Mouse (Mus musculus) ES-E14 (cell line): ENCODE results near the gene Ift88. TPM values are rescaled to one million over a fixed set of nuclear protein-coding genes. Genes with fewer than 3 reads are reported as not detected.
A peak's percentile ranks its signal among the peaks of the same experiment; 100 is the strongest.

Experiments
- DNase-seq: peaks from one replicate; pipeline ENCODE4 v3.0.0-alpha.2; 2013; ENCODE audit warnings: low read depth, low spot score
- H3K27ac ChIP-seq: 2 replicates; pipeline ENCODE4 v1.5.1; 2012; ENCODE audit warnings: low read depth, mild to moderate bottlenecking, low read length, moderate library complexity, mixed read lengths; ENCODE audit not compliant: poor library complexity, insufficient read depth, severe bottlenecking
- H3K36me3 ChIP-seq: 2 replicates; pipeline ENCODE4 v1.6.1; 2012; ENCODE audit warnings: mild to moderate bottlenecking, low read length, moderate library complexity, mixed read lengths; ENCODE audit not compliant: control insufficient read depth, poor library complexity, insufficient read depth, severe bottlenecking
- H3K4me1 ChIP-seq, 2 experiments: fragments of 150-350 bp in 1 of 2; sonication (generic) in 1 of 2; 2 replicates each; pipeline ENCODE4 v1.6.1; 2012; ENCODE audit warnings: low read length in 2 of 2, mild to moderate bottlenecking in 1 of 2, mixed read lengths in 1 of 2; ENCODE audit not compliant: control insufficient read depth in 2 of 2, insufficient read depth in 2 of 2, poor library complexity in 1 of 2
- H3K4me3 ChIP-seq, 2 experiments: fragments of 150-350 bp in 1 of 2; sonication (generic) in 1 of 2; 2 replicates each; pipeline ENCODE4 v1.5.1; 2012; ENCODE audit warnings: low read length in 2 of 2, low read depth in 1 of 2, mild to moderate bottlenecking in 1 of 2, mixed read lengths in 1 of 2; ENCODE audit not compliant: insufficient read depth in 1 of 2, poor library complexity in 1 of 2, severe bottlenecking in 1 of 2
- H3K9ac ChIP-seq: 2 replicates; pipeline ENCODE4 v1.6.1; 2012; ENCODE audit warnings: low read depth, mild to moderate bottlenecking, low read length, mixed read lengths; ENCODE audit not compliant: poor library complexity, insufficient read depth, severe bottlenecking
- H3K9me3 ChIP-seq: fragments of 150-350 bp; sonication (generic); 2 replicates; pipeline ENCODE4 v1.6.1; 2012; ENCODE audit warnings: low read depth, mild to moderate bottlenecking, low read length; ENCODE audit not compliant: control insufficient read depth, insufficient read depth
- CHD2 ChIP-seq: IDR thresholded peaks from 2 replicates; pipeline ENCODE4 v1.6.1; 2014; ENCODE audit warnings: mild to moderate bottlenecking, low read depth, low read length, inconsistent platforms
- HCFC1 ChIP-seq: IDR thresholded peaks from 2 replicates; pipeline ENCODE4 v1.6.1; 2012; ENCODE audit warnings: low read length, inconsistent platforms, borderline replicate concordance; ENCODE audit not compliant: insufficient read depth
- MAFK ChIP-seq: IDR thresholded peaks from 2 replicates; pipeline ENCODE4 v1.6.1; 2014; ENCODE audit warnings: mild to moderate bottlenecking, low read depth, low read length, inconsistent platforms; ENCODE audit not compliant: insufficient read depth
- ZC3H11A ChIP-seq: IDR thresholded peaks from 2 replicates; pipeline ENCODE4 v1.6.1; 2012; ENCODE audit warnings: low read depth, mild to moderate bottlenecking, inconsistent platforms, low read length, borderline replicate concordance
- ZNF384 ChIP-seq: IDR thresholded peaks from 2 replicates; pipeline ENCODE4 v1.6.1; 2012; ENCODE audit warnings: low read depth, low read length, inconsistent platforms
- in situ Hi-C, 2 experiments: fragments of 600-800 bp; cut with MboI; formaldehyde crosslinking; loops; one replicate each; pipeline ENCODE4 v1.15.1; 2025; ENCODE audit warnings: low sequenced_read_pairs in 2 of 2, inconsistent platforms in 1 of 2; ENCODE audit not compliant: unreplicated experiment in 2 of 2
- total RNA-seq: library from RNA; depleted of rRNA; stranded (reverse); fragments of 300-350 nt; gene quantifications from 2 replicates; pipeline ENCODE4 v1.2.3, GENCODE M21; 2012

Ift88 gene
- total RNA-seq, 1 experiment, result 3.6 TPM

GRCm38 (mm10) chr14:57462871-57463270 lies 39.0 kb downstream of the Ift88 start:
- no peak for DNase-seq
- in situ Hi-C loops, result no loop called here
- Histone ChIP-seq H3K9me3 (no peaks in the 10 kb centered on the region), H3K4me3 (no peak overlapping the region), H3K9ac (no peak overlapping the region), H3K27ac (no peak overlapping the region), H3K4me1 (no peaks in the 10 kb centered on the region), H3K36me3 (no peaks in the 10 kb centered on the region)
- no peak for TF ChIP-seq MAFK
- no peak for TF ChIP-seq ZNF384

- no peak for DNase-seq
- H3K9ac ChIP-seq, result no peak overlapping the region
- no peaks in the 10 kb centered on the region for H3K9me3 ChIP-seq
- H3K36me3 ChIP-seq, result no peaks in the 10 kb centered on the region
- no peak overlapping the region for H3K27ac ChIP-seq
- H3K4me1 ChIP-seq, result no peaks in the 10 kb centered on the region
- no peak overlapping the region for H3K4me3 ChIP-seq
- TF ChIP-seq CHD2 (no peak), HCFC1 (no peak), MAFK (no peak), ZNF384 (no peak), ZC3H11A (no peak)
- in situ Hi-C loops, result no loop called here
These were observed 51.2 kb downstream of the Ift88 start for GRCm38 (mm10) chr14:57475057-57475456.

DNA sequence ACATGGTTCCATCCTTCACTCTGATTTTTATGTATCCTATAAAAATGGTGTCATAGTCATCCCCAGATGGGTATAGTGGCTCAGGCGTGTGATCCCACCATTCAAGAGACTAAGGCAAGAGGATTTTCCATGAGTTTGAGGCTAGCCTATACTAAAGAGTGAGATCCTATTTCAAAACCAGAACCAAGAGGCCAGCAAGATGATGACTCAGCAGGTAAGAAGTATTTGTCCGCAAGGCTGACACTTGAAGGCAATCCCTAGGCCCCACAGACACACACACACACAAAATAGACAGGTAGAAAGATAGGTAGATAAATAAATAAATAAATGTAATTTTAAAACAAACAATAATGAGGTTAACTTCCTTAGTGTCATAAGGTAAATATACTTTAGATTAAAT lies 58.4 kb downstream of the Ift88 start:
- Histone ChIP-seq H3K9me3 (no peaks in the 10 kb centered on the region), H3K27ac (no peak overlapping the region), H3K9ac (no peak overlapping the region), H3K36me3 (no peaks in the 10 kb centered on the region), H3K4me3 (no peak overlapping the region), H3K4me1 (no peaks in the 10 kb centered on the region)
- TF ChIP-seq ZC3H11A, result no peak
- peak; percentile 64 for TF ChIP-seq MAFK
- in situ Hi-C loops, result no loop called here
- no peak for DNase-seq

- Histone ChIP-seq H3K4me1 (no peaks in the 10 kb centered on the region), H3K9ac (no peak overlapping the region), H3K27ac (no peak overlapping the region), H3K9me3 (no peaks in the 10 kb centered on the region), H3K4me3 (no peak overlapping the region), H3K36me3 (no peaks in the 10 kb centered on the region)
- no peak for TF ChIP-seq HCFC1
- no peak for TF ChIP-seq ZNF384
- TF ChIP-seq ZC3H11A, result no peak
- no peak for TF ChIP-seq MAFK
- no peak for TF ChIP-seq CHD2
- DNase-seq, result no peak
- in situ Hi-C loops, result no loop called here
These were observed 60.3 kb downstream of the Ift88 start for GRCm38 (mm10) chr14:57484183-57484582.

GRCm38 (mm10) chr14:57489696-57490095 lies 65.8 kb downstream of the Ift88 start:
- in situ Hi-C loops, result no loop called here
- H3K9ac ChIP-seq, result no peak overlapping the region
- no peaks in the 10 kb centered on the region; a peak in 1 of 4 replicates for H3K4me1 ChIP-seq
- no peaks in the 10 kb centered on the region for H3K36me3 ChIP-seq
- TF ChIP-seq MAFK (no peak), HCFC1 (no peak), ZNF384 (no peak), ZC3H11A (no peak), CHD2 (no peak)
- H3K9me3 ChIP-seq, result no peaks in the 10 kb centered on the region
- H3K27ac ChIP-seq, result no peak overlapping the region
- DNase-seq, result no peak
- H3K4me3 ChIP-seq, result no peak overlapping the region
